Mouse (Mus musculus): ENCODE data around the gene Rlf. TPM values are rescaled to one million over a fixed set of nuclear protein-coding genes. Genes with fewer than 3 reads are reported as not detected.
"Not testable (repeated sequence)": the region's sequence is repeated elsewhere in the genome, so short reads cannot be mapped to it uniquely, and the experiment has no call there.

The Rlf gene
- polyA plus RNA-seq, 1 experiment from 2014 or later, result 29.3 TPM

DNA sequence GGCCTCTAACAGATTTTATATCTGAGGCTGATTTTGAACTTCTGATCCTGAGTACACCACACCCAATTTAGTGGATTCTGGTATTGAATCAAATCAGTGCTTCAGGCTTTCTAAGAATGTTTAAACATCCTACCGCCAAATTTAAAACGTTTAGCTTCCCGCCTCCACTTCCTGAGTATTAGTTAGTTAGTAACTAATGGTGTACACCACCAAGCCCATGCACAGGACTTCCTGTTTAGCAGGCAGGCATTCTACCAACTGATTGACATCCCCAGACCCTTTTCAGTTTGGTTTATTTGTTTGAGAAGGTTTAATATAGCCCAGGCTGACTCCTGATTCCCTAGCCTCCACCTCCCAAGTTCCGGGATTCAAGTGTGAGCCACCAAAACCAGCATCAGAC lies 6.0 kb downstream of the Rlf start:
- no peaks in the 10 kb centered on the region for H3K27me3 ChIP-seq (ENCODE audit: low read depth, poor library complexity, severe bottlenecking)
- H3K36me3 ChIP-seq, result 0 out of 2 replicates have a peak, but pooled peaks cover 5% of the 10 kb centered on the region
- no peak for DNase-seq (ENCODE audit: low spot score)
- WGBS, result 86% methylated on average over 4 of the region's 4 CpGs
- no peak overlapping the region for H3K4me3 ChIP-seq
- H3K27ac ChIP-seq, result no peak overlapping the region
- peaks cover 12% of the 10 kb centered on the region for H3K4me1 ChIP-seq
- H3K9me3 ChIP-seq (replicated peaks), result no peaks in the 10 kb centered on the region

DNA sequence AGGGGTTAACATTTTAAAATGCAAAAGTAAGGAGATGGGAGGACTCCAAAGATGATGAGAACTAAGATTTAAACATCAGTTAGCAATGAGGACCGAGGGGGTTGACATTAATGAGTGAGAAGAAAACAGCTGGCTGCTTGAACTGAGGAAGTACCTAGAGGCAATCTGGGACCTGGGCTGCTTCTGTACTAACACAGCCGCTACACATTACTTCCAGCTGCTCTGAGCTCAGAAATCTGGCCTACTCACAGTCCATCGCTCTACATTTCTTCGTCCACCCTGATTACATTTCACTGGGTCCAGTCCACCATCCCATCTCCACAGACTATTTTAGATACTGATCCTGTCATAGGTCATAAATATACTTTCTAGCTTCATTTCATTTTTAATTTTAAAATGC lies 17.0 kb downstream of the Rlf start:
- Histone ChIP-seq H3K27ac (no peak overlapping the region), H3K4me1 (no peaks in the 10 kb centered on the region), H3K9me3 (replicated peaks) (no peaks in the 10 kb centered on the region), H3K36me3 (peaks cover 7% of the 10 kb centered on the region), H3K27me3 (ENCODE audit: low read depth, poor library complexity, severe bottlenecking) (no peaks in the 10 kb centered on the region), H3K4me3 (no peak overlapping the region)
- DNase-seq (ENCODE audit: low spot score), result no peak
- 91% methylated on average over 4 of the region's 4 CpGs for WGBS

DNA sequence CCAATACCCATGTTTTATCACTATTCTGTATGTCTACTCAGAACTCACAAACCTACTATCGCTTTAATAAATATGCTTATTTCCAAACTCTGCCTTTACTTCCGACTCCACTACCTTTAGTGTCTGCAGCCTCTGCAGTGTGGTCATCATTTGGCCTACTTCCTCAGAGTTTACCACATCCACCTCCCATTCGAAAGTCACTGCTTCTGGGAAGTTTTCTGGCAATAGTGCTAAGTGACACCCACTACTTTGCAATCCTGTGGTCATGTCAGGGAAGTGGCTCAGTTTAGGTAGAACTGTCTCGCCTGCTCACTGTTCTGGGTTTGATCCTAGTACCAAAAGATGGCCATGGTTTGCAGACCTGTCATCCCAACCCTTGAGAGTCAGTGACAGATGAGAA lies 17.9 kb downstream of the Rlf start:
- H3K4me3 ChIP-seq, result no peak overlapping the region
- peaks cover 7% of the 10 kb centered on the region for H3K36me3 ChIP-seq
- no peak for DNase-seq (ENCODE audit: low spot score)
- H3K27ac ChIP-seq, result no peak overlapping the region
- H3K4me1 ChIP-seq, result no peaks in the 10 kb centered on the region
- WGBS, result 93% methylated on average over 4 of the region's 4 CpGs
- no peaks in the 10 kb centered on the region for H3K27me3 ChIP-seq (ENCODE audit: low read depth, poor library complexity, severe bottlenecking)
- H3K9me3 ChIP-seq (replicated peaks), result no peaks in the 10 kb centered on the region

DNA sequence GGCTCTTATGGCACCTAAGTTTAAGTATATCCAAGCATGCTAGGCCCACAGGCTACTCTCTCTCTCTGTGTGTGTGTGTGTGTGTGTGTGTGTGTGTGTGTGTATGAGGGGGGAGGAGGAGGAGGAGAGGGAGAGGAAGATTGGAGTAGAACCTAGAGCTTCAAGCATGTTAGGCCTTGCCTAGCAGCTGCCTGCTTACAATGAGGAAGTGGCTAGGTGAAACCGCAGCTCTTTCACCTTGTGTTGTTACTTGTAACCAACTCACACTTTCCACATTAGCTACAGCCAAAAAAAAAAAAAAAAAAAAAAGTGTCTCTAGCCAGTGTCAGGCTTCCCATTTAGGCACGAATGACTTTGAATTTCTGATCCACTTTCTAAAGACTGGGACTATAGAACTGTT lies 18.7 kb downstream of the Rlf start:
- H3K27ac ChIP-seq, result no peak overlapping the region
- H3K4me1 ChIP-seq, result no peaks in the 10 kb centered on the region
- H3K9me3 ChIP-seq (replicated peaks), result no peaks in the 10 kb centered on the region
- no peak overlapping the region for H3K4me3 ChIP-seq
- peaks cover 7% of the 10 kb centered on the region for H3K36me3 ChIP-seq
- no peaks in the 10 kb centered on the region for H3K27me3 ChIP-seq (ENCODE audit: low read depth, poor library complexity, severe bottlenecking)
- 98% methylated on average over 2 of the region's 2 CpGs for WGBS
- DNase-seq (ENCODE audit: low spot score), result no peak

DNA sequence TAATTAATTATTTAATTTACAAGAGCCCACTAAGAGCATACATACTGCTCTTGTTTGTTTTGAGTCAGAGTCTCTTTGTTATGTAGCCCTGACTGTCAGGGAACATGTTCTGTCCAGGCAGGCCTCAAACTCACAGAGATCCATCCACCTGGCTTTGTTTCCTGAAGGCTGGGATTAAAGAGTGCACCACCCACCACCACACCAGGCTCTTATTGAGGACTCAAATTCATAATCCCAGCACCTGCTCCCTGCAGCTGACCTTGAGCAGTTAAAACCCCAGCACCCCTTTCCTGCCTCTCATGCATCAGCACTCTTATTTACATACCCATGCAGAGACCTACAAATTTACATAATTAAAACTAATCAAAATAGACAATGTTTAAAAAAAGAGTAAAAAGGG lies 20.1 kb downstream of the Rlf start:
- no peak overlapping the region for H3K27ac ChIP-seq
- H3K9me3 ChIP-seq (replicated peaks), result no peaks in the 10 kb centered on the region
- H3K4me1 ChIP-seq, result no peaks in the 10 kb centered on the region
- H3K4me3 ChIP-seq, result no peak overlapping the region
- peaks cover 9% of the 10 kb centered on the region for H3K36me3 ChIP-seq
- no peak for DNase-seq (ENCODE audit: low spot score)
- no peaks in the 10 kb centered on the region for H3K27me3 ChIP-seq (ENCODE audit: low read depth, poor library complexity, severe bottlenecking)

DNA sequence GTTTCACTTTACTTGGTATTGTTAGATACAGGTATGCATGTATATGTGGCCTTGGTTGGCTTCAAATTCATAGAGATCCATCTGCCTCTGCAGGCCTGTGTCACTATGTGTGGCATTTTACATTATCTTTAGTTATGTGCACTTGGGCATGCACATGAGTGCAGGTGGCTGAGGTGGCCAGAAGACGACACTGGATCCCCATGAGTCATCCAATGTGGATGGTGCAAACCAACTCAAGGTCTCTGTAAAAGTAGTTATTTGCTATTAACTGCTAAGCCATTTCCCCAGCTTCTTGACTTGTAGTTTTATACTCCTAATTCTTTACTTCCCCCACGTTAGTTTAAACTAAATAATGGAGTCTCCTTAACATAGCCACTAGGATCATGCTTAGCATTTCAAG lies 22.6 kb downstream of the Rlf start:
- H3K9me3 ChIP-seq (replicated peaks), result no peaks in the 10 kb centered on the region

DNA sequence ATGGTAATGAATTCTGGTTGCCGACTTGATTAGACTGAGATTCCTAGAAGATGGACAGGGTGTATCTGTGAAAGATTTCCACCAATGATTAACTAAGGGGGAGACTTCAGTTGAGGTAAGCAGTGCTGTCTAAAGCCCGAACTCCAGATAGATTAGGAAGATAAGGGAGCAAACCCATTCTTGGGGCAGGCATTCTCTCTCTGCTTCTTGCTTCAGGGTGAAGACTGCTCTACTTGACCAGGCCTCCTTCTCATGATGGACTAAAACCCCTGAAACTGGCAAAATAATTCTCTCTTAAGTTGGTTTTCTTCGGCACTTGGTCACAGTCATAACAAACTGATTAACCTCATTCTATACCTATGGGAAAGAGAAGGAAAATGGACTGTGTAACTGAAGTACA lies 25.5 kb downstream of the Rlf start:
- Histone ChIP-seq H3K4me3 (no peak overlapping the region), H3K36me3 (peaks cover 50% of the 10 kb centered on the region)

More for the DNA sequence above, 22.6 kb downstream of the Rlf start:
- no peaks in the 10 kb centered on the region for H3K27me3 ChIP-seq (ENCODE audit: low read depth, poor library complexity, severe bottlenecking)
- no peak overlapping the region for H3K27ac ChIP-seq
- no peak overlapping the region for H3K4me3 ChIP-seq
- 92% methylated on average over 2 of the region's 2 CpGs for WGBS
- H3K4me1 ChIP-seq, result no peaks in the 10 kb centered on the region
- no peak for DNase-seq (ENCODE audit: low spot score)
- peaks cover 30% of the 10 kb centered on the region for H3K36me3 ChIP-seq

DNA sequence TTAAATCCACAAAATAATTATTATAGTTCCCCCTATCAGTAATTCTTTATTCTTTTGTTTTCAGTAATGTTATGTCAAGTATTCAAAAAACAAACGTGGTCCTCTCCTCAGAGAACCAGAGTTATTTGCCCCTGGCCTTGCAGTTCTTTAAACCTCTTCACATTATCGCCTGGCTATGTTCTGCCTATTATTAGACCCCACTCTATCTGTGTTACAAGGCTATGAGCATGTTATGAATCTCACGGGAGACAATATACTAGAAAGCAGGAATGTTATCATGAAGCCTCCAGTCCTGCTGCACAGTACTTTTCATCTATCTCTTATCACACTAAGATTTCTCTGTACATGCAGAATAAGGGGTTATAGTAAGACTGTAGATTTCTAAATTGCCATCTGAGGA lies 35.2 kb downstream of the Rlf start:
- Histone ChIP-seq H3K9me3 (replicated peaks) (no peaks in the 10 kb centered on the region), H3K4me1 (no peaks in the 10 kb centered on the region), H3K36me3 (peaks cover 69% of the 10 kb centered on the region), H3K27me3 (ENCODE audit: low read depth, poor library complexity, severe bottlenecking) (no peaks in the 10 kb centered on the region), H3K27ac (no peak overlapping the region), H3K4me3 (no peak overlapping the region)
- 94% methylated on average over 3 of the region's 3 CpGs for WGBS
- no peak for DNase-seq (ENCODE audit: low spot score)

More for the DNA sequence above, 25.5 kb downstream of the Rlf start:
- Histone ChIP-seq H3K9me3 (replicated peaks) (no peaks in the 10 kb centered on the region), H3K4me1 (no peaks in the 10 kb centered on the region), H3K27me3 (ENCODE audit: low read depth, poor library complexity, severe bottlenecking) (no peaks in the 10 kb centered on the region), H3K27ac (no peak overlapping the region)
- WGBS, result 90% methylated on average over 3 of the region's 3 CpGs
- DNase-seq (ENCODE audit: low spot score), result no peak

DNA sequence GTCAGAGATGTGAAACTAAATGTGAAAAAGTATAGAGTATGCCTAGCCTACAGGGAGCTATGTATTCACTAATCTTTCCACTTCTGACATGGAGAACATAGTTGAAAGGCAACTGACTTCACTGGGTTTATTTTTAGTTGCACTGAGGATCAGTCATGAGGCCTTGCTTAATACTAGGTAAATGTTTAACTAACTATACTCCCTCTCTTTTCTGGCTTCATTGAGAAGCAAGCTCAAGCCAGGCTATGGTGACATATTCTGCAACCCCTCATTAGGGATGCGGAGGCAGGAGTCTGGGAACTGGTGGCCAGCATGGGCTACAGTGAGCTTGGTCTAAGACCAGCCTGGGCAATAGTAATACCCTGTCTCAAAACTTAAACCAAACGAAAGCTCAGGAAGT lies 47.2 kb downstream of the Rlf start:
- Histone ChIP-seq H3K36me3 (peaks cover 89% of the 10 kb centered on the region), H3K4me3 (no peak overlapping the region), H3K27me3 (ENCODE audit: low read depth, poor library complexity, severe bottlenecking) (no peaks in the 10 kb centered on the region), H3K27ac (no peak overlapping the region), H3K4me1 (no peaks in the 10 kb centered on the region), H3K9me3 (replicated peaks) (no peaks in the 10 kb centered on the region; the same call in 1 of the 2 replicates)
- WGBS, result 91% methylated on average over 2 of the region's 2 CpGs
- no peak for DNase-seq (ENCODE audit: low spot score)

DNA sequence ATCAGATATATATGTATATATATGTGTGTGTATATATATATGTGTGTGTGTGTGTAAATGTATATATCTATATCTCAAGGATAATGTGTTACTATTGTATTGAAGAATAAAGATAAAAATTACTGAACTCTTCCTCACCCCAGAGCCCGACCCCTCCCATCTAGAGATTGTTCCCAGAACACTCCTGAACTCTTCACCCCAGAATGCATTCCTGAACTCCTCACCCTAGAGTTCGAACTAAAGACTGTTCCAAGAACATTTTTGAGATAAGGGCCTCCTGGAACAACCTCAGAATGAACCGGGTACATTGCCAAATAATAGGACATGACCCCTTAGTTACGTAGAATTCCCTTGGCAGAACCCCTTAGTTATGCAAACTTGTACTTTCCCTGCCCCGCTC lies 48.2 kb downstream of the Rlf start:
- not testable (repeated sequence) for H3K27ac ChIP-seq; H3K27me3 ChIP-seq (ENCODE audit: low read depth, poor library complexity, severe bottlenecking); H3K4me3 ChIP-seq; H3K9me3 ChIP-seq (replicated peaks); DNase-seq (ENCODE audit: low spot score); H3K4me1 ChIP-seq
- H3K36me3 ChIP-seq, result peaks cover 92% of the 10 kb centered on the region
- 92% methylated on average over 4 of the region's 5 CpGs for WGBS

DNA sequence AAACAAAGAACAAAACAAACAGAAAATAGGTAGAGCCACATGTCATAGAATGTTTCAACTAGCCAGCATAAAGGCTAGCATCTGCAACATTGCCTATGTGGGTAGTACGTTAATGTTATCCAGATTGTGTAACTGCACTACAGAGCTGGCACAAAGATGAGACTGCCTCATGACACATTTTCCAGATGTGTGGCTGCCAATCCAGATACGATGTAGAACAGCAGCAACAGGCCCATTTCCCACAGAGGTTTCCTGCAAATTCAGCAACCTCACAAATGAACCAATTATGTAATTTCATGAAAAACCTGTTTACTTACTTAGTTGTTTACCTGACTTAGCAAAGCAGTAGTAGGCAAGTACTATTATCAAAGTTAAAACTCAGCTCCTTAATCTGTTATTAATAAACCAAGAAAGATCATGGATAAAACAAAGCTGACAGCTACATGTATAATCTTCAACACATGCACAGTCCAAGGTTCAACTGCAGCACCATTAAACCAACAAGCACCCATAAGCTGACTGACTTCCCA lies 51.3 kb downstream of the Rlf start:
- Histone ChIP-seq H3K27me3 (ENCODE audit: low read depth, poor library complexity, severe bottlenecking) (no peaks in the 10 kb centered on the region), H3K4me1 (no peaks in the 10 kb centered on the region), H3K27ac (no peak overlapping the region), H3K36me3 (peaks cover 87% of the 10 kb centered on the region), H3K4me3 (no peak overlapping the region), H3K9me3 (replicated peaks) (no peaks in the 10 kb centered on the region)
- DNase-seq (ENCODE audit: low spot score), result no peak
- 94% methylated on average over 2 of the region's 2 CpGs for WGBS

DNA sequence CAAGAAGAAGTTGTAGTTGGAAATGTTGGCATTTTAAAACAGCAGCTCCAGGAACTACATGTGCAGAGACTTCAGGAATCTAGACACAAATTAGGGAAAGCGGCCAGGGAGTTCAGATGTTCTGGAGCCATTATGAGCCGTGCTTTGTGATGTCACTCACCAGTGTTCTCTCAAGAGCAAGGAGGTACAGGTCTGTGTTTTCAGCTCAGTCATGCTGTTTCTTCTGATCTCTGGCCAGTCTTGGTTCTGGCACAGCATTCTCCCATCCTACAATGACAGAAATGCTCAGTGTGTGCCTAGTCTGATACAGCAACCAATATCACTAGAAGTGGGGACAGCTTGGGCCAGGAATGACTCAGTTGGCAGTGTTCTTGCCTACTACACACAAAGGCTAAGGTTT lies 105.8 kb downstream of the Rlf start, which contains the start of gene Tmco2:
Gene Tmco2, minus strand, starts transcription at position 101 of the 400 bp plus-strand sequence.
- no peak for DNase-seq (ENCODE audit: low spot score)

DNA sequence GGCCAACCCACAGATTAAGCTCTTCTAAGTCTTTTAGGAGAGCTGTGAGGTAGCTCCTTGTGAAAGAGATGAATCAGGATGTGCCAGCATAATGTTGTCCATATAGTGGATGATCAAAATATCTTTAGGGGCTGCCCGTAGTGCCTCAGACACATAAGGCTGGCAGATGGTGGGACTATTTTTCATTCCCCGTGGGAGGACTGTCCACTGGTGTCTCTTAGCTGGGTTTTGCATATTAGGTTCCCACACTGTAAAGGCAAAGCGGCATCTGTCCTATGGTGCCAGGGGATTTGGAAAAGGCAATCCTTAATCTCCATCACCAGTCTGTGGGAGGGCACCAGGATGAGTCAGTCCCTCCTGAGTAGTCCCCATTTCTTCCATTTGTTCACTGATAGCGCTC lies 111.6 kb downstream of the Rlf start:
- H3K9me3 ChIP-seq (replicated peaks), result no peaks in the 10 kb centered on the region
- 90% methylated on average over 4 of the region's 4 CpGs for WGBS

More for the DNA sequence above, 105.8 kb downstream of the Rlf start, which contains the start of gene Tmco2:
- no peaks in the 10 kb centered on the region for H3K4me1 ChIP-seq
- no peak within 1 kb of the TSS for H3K4me3 ChIP-seq
- no peaks in the 10 kb centered on the region for H3K27me3 ChIP-seq (ENCODE audit: low read depth, poor library complexity, severe bottlenecking)
- no peaks in the 10 kb centered on the region for H3K9me3 ChIP-seq (replicated peaks)
- no peak within 1 kb of the TSS for H3K27ac ChIP-seq
- H3K36me3 ChIP-seq, result no peaks in the 10 kb centered on the region
- 92% methylated on average over 2 of the region's 2 CpGs for WGBS

More for the DNA sequence above, 111.6 kb downstream of the Rlf start:
- no peaks in the 10 kb centered on the region for H3K36me3 ChIP-seq
- no peak overlapping the region for H3K4me3 ChIP-seq
- H3K27ac ChIP-seq, result no peak overlapping the region
- DNase-seq (ENCODE audit: low spot score), result no peak
- H3K27me3 ChIP-seq (ENCODE audit: low read depth, poor library complexity, severe bottlenecking), result no peaks in the 10 kb centered on the region
- H3K4me1 ChIP-seq, result no peaks in the 10 kb centered on the region

All from limb, embryonic 10.5 days (tissue).